Comparison of ENCODE assay signal across 14 mouse cellular contexts in the genomic region with DNA sequence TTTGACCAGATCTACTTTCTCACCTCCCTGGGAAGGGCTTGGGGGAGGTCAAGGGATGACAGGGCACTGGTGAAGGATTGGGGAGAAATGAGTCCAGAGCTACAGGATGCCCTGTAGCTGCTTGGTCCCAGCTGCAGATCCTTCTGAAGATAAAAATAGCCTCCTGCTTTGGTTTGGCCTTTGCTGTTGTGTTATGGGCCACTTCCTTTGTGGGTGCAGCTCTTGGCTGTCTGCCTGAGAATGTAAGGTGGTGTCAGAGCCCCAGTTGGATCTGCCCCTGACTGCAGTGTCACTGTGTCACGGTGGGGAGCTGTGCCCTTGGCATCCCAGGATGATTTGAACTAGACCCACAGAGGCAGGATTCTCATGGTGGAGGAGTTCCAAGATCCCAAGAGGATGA.
DNase-seq lines count a peak whose midpoint lies in the region; ATAC-seq lines count a peak whose summit lies in the region.
"Had no signal": no experiment of that assay in that cellular context is flagged by ENCODE, and none has a peak within 500 bp of the region (broad histone marks: within the 10 kb centered on the region; RNA-seq: fewer than 3 reads in every experiment).

No protein-coding gene starts in this region.

- ATAC-seq in megakaryocyte progenitor cell, adult 5-6 weeks (replicated peaks; ENCODE audit: poor library complexity): peak; percentile 86
- no peak for ATAC-seq in midbrain, embryonic 15.5 days (replicated peaks)

- H3K9me3 ChIP-seq in midbrain, embryonic 15.5 days: no peaks in the 10 kb centered on the region
- H3K9me3 ChIP-seq: embryonic facial prominence, embryonic 13.5 days; heart, embryonic 10.5 days; limb, embryonic 15.5 days; megakaryocyte, embryonic 14.5 days; neural tube, embryonic 13.5 days had no signal

- H3K4me3 ChIP-seq in midbrain, embryonic 15.5 days: no peak overlapping the region
- H3K4me3 ChIP-seq: embryonic facial prominence, embryonic 13.5 days; heart, embryonic 10.5 days; limb, embryonic 15.5 days; neural tube, embryonic 13.5 days had no signal

- no peak overlapping the region for H3K4me2 ChIP-seq in midbrain, embryonic 15.5 days
- H3K4me2 ChIP-seq: embryonic facial prominence, embryonic 13.5 days; limb, embryonic 15.5 days; neural tube, embryonic 13.5 days had no signal

- peak; percentile 57 for DNase-seq in adrenal gland, postnatal 14 days
- no peak for DNase-seq in adrenal gland, adult 18-20 months (ENCODE audit: low spot score in 2 of 2)
- peak; percentile 31 to 53 for DNase-seq in spleen, postnatal 36 days (ENCODE audit: low spot score in 2 of 2)
- DNase-seq in spleen, postnatal 4 days (ENCODE audit: low spot score in 2 of 2): no peak
- no peak for DNase-seq in urinary bladder, postnatal 36 days (ENCODE audit: low spot score in 2 of 2)
- DNase-seq in cerebellum, adult 18-20 months: no peak
- DNase-seq: cerebellum, adult 2 months had no signal

- H3K27ac ChIP-seq in midbrain, embryonic 15.5 days: no peak overlapping the region
- H3K27ac ChIP-seq: embryonic facial prominence, embryonic 13.5 days; limb, embryonic 15.5 days; neural tube, embryonic 13.5 days had no signal

- H3K27me3 ChIP-seq in midbrain, embryonic 15.5 days (replicated peaks): no peaks in the 10 kb centered on the region
- H3K27me3 ChIP-seq: embryonic facial prominence, embryonic 13.5 days; limb, embryonic 15.5 days; neural tube, embryonic 13.5 days had no signal

- H3K9ac ChIP-seq in midbrain, embryonic 15.5 days: no peak overlapping the region
- H3K9ac ChIP-seq: embryonic facial prominence, embryonic 13.5 days; limb, embryonic 15.5 days; neural tube, embryonic 13.5 days had no signal

- H3K4me1 ChIP-seq in midbrain, embryonic 15.5 days: 0 out of 2 replicates have a peak, but pooled peaks cover 3% of the 10 kb centered on the region

- WGBS in midbrain, embryonic 15.5 days: 84% methylated on average over 1 of the region's 1 CpGs

- H3K36me3 ChIP-seq in midbrain, embryonic 15.5 days (replicated peaks): no peaks in the 10 kb centered on the region
- H3K36me3 ChIP-seq: embryonic facial prominence, embryonic 13.5 days; heart, embryonic 10.5 days; limb, embryonic 15.5 days; neural tube, embryonic 13.5 days had no signal

Comparison
In these comparisons a context has a peak if more than half of its experiments do, and no peak if none do; other contexts are left out.
1. DNase-seq: peak in adrenal gland, postnatal 14 days (single experiment) and spleen, postnatal 36 days (2 of 2); none in adrenal gland, adult 18-20 months (0 of 2), spleen, postnatal 4 days (0 of 2), urinary bladder, postnatal 36 days (0 of 2) and cerebellum, adult 18-20 months (0 of 2).